Mouse (Mus musculus) bone marrow macrophage, adult 2 months (primary cell): Measurements from ENCODE around the gene Mink1.

ENCODE experiments used
- CTCF ChIP-seq: IDR thresholded peaks from 2 replicates; pipeline ENCODE4 v1.5.1; 2012; ENCODE audit warnings: low read depth, mild to moderate bottlenecking, low read length, moderate library complexity
- POLR2A ChIP-seq: IDR thresholded peaks from 2 replicates; pipeline ENCODE4 v1.6.1; 2012; ENCODE audit warnings: mild to moderate bottlenecking, low read depth, low read length, borderline replicate concordance

GRCm38 (mm10) chr11:70514288-70514687 is 48.4 kb upstream of the Mink1 start, which contains the start of gene Vmo1:
- no peak for TF ChIP-seq CTCF
- TF ChIP-seq POLR2A, result no peak
